Mouse (Mus musculus): Measurements from ENCODE around the gene Pabpc4. TPM values are rescaled to one million over a fixed set of nuclear protein-coding genes. Genes with fewer than 3 reads are reported as not detected.
"Not testable (repeated sequence)": the region's sequence is repeated elsewhere in the genome, so short reads cannot be mapped to it uniquely, and the experiment has no call there.

Pabpc4 gene
- polyA plus RNA-seq, 1 experiment from 2014 or later, result 28.3 TPM

DNA sequence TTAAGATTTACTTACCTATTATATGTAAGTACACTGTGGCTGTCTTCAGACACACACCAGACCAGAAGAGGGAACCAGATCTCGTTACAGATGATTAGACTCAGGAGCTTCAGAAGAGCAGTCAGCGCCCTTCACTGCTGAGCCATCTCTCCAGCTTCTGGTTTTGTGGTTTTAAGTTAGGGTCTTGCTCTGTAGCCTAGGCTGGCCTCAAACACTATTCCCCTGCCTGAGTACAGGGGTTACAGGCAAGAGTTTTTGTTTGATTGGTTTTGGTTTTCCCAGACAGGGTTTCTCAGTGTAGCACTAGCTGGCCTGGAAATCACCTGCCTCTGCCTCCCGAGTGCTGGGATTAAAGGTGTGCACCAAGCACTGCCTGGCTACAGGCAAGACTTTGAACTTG is 30.2 kb downstream of the Pabpc4 start:
- Histone ChIP-seq H3K27ac (replicated peaks) (no peak overlapping the region), H3K4me1 (no peaks in the 10 kb centered on the region), H3K4me3 (replicated peaks) (no peak overlapping the region), H3K9me3 (replicated peaks) (no peaks in the 10 kb centered on the region), H3K4me2 (no peak overlapping the region), H3K27me3 (replicated peaks) (no peaks in the 10 kb centered on the region), H3K9ac (replicated peaks) (no peak overlapping the region), H3K36me3 (peaks cover 89% of the 10 kb centered on the region)
- 90% methylated on average over 3 of the region's 3 CpGs for WGBS
- ATAC-seq (ENCODE audit: low FRiP score), result no peak

DNA sequence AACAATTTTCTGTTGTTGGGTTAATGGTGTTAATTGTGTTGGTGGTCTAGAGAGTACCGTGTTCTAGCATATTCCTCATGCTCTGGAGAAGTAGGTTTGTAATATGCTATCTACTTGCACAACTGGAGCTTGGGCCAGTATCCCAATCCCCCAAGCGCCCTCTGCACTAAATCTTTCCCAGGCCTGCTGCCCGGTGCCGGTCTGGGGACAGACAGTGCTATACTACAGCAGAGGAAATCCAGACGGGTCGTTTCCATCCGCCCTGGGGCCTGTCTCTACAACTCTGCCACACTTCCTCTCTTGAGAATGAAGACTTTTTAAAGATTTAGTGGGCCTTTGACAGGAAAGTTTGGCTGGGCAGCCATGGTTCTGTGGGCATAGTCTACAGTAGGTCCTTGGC is 30.8 kb downstream of the Pabpc4 start:
- no peaks in the 10 kb centered on the region for H3K9me3 ChIP-seq (replicated peaks)
- WGBS, result 90% methylated on average over 7 of the region's 7 CpGs
- H3K9ac ChIP-seq (replicated peaks), result no peak overlapping the region
- H3K27me3 ChIP-seq (replicated peaks), result no peaks in the 10 kb centered on the region
- no peaks in the 10 kb centered on the region for H3K4me1 ChIP-seq
- no peak overlapping the region for H3K27ac ChIP-seq (replicated peaks)
- peaks cover 88% of the 10 kb centered on the region for H3K36me3 ChIP-seq
- no peak for ATAC-seq (ENCODE audit: low FRiP score)
- H3K4me2 ChIP-seq, result no peak overlapping the region
- no peak overlapping the region for H3K4me3 ChIP-seq (replicated peaks)

DNA sequence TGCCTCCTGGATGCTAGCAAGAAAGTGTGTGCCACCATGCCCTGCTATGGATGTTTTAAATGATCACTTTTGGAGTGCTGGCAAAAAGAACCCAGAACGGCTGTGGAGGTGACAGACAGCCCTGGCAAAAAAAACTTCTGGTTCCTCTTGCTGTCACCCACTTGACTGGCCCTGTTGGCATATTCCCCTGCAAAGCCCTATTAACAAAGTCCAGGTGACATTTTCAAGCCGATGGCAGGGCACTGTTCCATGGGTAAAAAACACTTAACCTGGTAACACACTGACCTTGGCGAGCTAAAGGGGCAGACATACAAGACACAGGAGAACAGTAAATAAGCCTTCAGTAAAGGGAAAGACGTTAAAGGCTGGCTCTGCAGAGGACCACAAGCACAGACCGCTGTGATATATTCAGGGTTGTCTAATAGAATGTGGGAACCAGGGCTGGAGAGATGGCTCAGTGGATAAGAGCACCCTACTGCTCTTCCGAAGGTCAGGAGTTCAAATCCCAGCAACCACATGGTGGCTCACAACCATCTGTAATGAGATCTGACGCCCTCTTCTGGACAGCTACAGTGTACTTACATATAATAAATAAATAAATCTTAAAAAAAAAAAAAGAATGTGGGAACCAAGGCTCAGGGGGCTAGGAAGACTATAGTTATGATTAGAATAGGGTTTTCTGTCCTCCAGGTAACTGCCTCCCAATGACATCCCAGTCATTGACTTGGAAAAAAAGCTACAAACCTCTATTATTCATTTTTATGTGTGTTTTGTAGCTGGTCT is 31.7 kb downstream of the Pabpc4 start:
- ATAC-seq (ENCODE audit: low FRiP score), result no peak
- Histone ChIP-seq H3K4me2 (no peak overlapping the region), H3K4me1 (no peaks in the 10 kb centered on the region), H3K4me3 (replicated peaks) (no peak overlapping the region), H3K27me3 (replicated peaks) (no peaks in the 10 kb centered on the region), H3K27ac (replicated peaks) (no peak overlapping the region), H3K9me3 (replicated peaks) (no peaks in the 10 kb centered on the region), H3K36me3 (peaks cover 85% of the 10 kb centered on the region), H3K9ac (replicated peaks) (no peak overlapping the region)
- WGBS, result 80% methylated on average over 7 of the region's 7 CpGs

DNA sequence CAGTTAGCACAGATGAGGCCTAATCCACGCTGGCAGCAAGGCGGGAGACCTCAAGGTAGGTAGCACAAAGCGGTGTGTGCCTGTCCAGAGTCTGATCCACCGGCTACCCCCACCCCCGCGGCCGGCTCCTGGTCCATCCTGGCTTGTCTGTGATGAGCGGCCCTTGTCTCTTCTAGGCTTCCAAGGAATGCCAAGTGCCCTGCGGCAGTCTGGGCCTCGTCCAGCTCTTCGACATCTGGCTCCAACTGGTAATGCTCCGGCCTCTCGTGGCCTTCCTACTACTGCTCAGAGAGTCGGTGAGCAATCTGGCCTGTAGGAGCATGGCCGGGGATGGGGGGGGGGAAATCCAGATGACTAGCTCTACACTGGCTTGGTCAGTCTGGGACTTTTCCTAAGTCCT is 32.9 kb downstream of the Pabpc4 start:
- peaks cover 85% of the 10 kb centered on the region for H3K36me3 ChIP-seq
- not testable (repeated sequence) for ATAC-seq (ENCODE audit: low FRiP score); H3K27me3 ChIP-seq (replicated peaks); H3K4me1 ChIP-seq; H3K9ac ChIP-seq (replicated peaks); H3K27ac ChIP-seq (replicated peaks); H3K9me3 ChIP-seq (replicated peaks); H3K4me2 ChIP-seq; H3K4me3 ChIP-seq (replicated peaks)
- 88% methylated on average over 15 of the region's 15 CpGs for WGBS

DNA sequence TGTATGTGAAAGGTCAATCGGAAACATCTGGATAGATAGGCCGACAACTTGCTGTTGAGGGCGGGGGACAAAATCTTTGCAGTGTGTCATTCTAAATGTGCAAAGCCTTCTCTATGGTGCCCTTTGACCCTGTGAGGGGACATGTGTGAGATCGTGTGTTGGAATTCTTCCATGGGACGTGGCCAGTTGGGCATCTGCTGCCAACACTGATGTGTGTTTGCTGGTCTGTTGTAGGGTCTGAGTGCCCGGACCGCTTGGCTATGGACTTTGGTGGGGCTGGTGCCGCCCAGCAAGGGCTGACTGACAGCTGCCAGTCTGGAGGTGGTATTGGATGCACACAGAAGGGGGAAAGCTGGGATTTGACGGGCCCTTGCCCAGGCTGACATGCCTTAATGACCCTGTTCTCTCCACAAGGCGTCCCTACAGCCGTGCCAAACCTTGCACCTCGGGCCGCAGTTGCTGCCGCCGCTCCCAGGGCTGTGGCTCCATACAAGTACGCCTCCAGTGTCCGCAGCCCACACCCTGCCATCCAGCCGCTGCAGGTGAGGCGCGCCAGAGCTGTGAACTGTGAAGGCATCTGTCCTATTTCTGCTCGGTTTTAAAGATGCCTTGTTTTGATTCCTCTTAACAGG is 33.5 kb downstream of the Pabpc4 start:
- Histone ChIP-seq H3K36me3 (peaks cover 88% of the 10 kb centered on the region), H3K27me3 (replicated peaks) (no peaks in the 10 kb centered on the region), H3K27ac (replicated peaks) (no peak overlapping the region), H3K9ac (replicated peaks) (no peak overlapping the region), H3K4me2 (no peak overlapping the region), H3K9me3 (replicated peaks) (no peaks in the 10 kb centered on the region), H3K4me1 (no peaks in the 10 kb centered on the region), H3K4me3 (replicated peaks) (no peak overlapping the region)
- no peak for ATAC-seq (ENCODE audit: low FRiP score)
- 95% methylated on average over 21 of the region's 21 CpGs for WGBS

DNA sequence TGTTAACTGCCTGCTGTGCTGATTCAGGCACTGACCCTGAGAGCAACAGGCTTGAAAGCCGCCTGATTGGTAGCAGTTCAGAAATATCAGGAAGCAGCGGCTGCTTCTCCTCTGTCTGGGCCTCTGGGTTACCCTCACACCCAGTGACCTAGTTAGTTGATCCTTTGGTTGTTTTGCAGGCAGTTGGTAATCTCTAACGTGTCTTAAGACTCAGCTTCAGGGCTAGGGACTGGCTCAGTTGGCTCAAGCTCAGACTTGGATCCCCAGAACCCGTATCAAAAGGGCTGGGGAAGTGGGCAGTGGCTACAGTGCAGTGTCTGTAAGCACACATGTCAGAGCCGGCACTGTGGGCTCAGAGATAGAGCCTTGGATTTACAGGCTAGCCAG is 34.0 kb downstream of the Pabpc4 start:
- H3K27ac ChIP-seq (replicated peaks), result no peak overlapping the region
- no peak overlapping the region for H3K4me3 ChIP-seq (replicated peaks)
- no peak for ATAC-seq (ENCODE audit: low FRiP score)
- no peak overlapping the region for H3K4me2 ChIP-seq
- H3K9ac ChIP-seq (replicated peaks), result no peak overlapping the region
- H3K9me3 ChIP-seq (replicated peaks), result no peaks in the 10 kb centered on the region
- peaks cover 83% of the 10 kb centered on the region for H3K36me3 ChIP-seq
- H3K4me1 ChIP-seq, result no peaks in the 10 kb centered on the region
- WGBS, result 96% methylated on average over 5 of the region's 5 CpGs
- no peaks in the 10 kb centered on the region for H3K27me3 ChIP-seq (replicated peaks)

DNA sequence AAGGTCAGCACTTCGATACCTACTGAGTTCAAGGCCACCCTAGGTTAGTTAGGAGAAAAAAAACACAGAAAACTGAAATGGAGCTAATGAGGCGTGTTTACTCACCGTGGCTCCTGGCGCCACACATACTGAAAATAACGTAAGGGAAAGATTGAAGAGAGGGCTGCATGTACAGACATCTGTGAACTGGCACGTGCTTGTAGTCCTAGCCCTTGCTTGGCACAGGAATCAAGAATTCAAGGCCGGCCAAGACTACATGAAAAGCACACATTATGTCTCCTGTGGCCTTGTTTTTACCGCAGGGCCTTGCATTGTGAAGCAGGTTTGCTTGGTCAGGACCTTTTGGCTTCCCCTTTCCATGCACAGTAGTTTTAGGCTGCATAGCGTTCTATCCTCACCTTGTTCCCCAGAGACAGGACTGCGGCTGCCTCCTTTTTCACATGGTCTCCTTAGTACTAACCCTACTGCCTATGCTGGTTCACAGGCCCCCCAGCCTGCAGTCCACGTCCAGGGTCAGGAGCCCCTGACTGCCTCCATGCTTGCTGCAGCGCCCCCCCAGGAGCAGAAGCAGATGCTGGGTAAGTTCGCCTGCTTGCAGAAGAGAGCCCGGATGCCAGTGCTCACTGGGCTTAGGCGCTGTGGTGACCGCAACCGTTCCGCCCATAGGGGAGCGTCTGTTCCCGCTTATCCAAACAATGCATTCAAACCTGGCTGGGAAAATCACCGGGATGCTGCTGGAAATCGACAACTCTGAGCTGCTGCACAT is 35.2 kb downstream of the Pabpc4 start:
- H3K9me3 ChIP-seq (replicated peaks), result no peaks in the 10 kb centered on the region
- WGBS, result 93% methylated on average over 22 of the region's 22 CpGs
- peaks cover 78% of the 10 kb centered on the region for H3K36me3 ChIP-seq
- no peak overlapping the region for H3K4me2 ChIP-seq
- ATAC-seq (ENCODE audit: low FRiP score), result no peak
- no peak overlapping the region for H3K4me3 ChIP-seq (replicated peaks)
- H3K27me3 ChIP-seq (replicated peaks), result no peaks in the 10 kb centered on the region
- H3K9ac ChIP-seq (replicated peaks), result no peak overlapping the region
- H3K4me1 ChIP-seq, result no peaks in the 10 kb centered on the region
- H3K27ac ChIP-seq (replicated peaks), result no peak overlapping the region

DNA sequence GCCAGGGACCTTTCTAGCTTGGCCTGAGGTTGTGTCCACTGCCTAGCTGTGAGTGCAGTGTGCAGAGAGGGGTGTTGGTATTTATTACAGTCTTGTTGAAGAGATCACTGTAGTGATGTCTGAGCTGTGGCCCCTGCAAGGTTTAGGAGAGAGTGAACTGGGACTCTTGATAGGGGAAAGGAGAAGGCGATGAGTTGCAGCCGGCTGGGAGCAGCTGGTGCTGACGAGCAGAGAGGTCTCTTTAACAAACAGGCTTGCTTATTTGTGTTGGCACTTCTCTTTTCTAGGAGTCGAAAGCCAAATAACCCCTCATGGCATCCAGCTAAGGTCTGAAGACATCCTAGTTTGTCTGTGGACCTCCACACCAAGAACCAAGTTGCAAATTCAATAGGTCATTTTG is 36.1 kb downstream of the Pabpc4 start:
- H3K36me3 ChIP-seq, result peaks cover 78% of the 10 kb centered on the region
- WGBS, result 88% methylated on average over 4 of the region's 4 CpGs
- H3K27ac ChIP-seq (replicated peaks), result no peak overlapping the region
- H3K4me1 ChIP-seq, result no peaks in the 10 kb centered on the region
- no peaks in the 10 kb centered on the region for H3K27me3 ChIP-seq (replicated peaks)
- H3K9ac ChIP-seq (replicated peaks), result no peak overlapping the region
- no peak overlapping the region for H3K4me2 ChIP-seq
- no peak for ATAC-seq (ENCODE audit: low FRiP score)
- no peak overlapping the region for H3K4me3 ChIP-seq (replicated peaks)
- no peaks in the 10 kb centered on the region for H3K9me3 ChIP-seq (replicated peaks)

DNA sequence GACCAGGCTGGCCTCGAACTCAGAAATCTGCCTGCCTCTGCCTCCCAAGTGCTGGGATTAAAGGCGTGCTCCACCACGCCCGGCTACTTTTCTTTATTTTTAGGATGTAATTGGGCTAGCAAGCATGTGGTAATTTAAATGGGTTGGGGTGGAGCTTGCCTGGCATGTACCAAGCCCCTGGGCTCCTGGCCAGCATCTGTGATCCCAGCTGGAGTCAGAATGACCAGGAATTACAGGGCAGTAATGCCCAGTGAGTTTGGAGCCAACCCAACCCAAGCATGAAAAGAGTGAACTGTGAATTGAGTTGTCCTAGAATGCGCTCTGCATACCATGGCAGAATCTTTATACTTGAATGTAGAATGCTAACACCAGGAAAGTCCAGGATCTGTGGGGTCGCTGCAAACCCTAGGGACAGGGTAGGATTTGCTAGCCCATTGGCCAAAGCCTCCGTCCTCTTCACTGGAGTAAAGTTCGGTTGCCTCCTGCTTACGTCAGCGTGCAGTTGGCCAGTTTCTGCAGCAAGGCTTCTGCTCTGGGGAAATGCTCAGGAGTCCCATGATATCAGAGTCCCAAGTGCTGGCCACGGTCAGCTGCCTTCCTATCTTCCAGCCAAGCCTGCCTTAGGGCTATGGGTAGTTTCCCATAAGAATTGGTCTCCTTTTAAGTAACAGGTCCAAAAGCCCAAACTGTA is 37.0 kb downstream of the Pabpc4 start:
- ATAC-seq (ENCODE audit: low FRiP score), result no peak
- Histone ChIP-seq H3K9me3 (replicated peaks) (no peaks in the 10 kb centered on the region), H3K36me3 (peaks cover 80% of the 10 kb centered on the region), H3K27me3 (replicated peaks) (no peaks in the 10 kb centered on the region), H3K4me3 (replicated peaks) (no peak overlapping the region), H3K27ac (replicated peaks) (no peak overlapping the region), H3K4me1 (no peaks in the 10 kb centered on the region), H3K4me2 (no peak overlapping the region), H3K9ac (replicated peaks) (no peak overlapping the region)
- WGBS, result 90% methylated on average over 11 of the region's 11 CpGs

DNA sequence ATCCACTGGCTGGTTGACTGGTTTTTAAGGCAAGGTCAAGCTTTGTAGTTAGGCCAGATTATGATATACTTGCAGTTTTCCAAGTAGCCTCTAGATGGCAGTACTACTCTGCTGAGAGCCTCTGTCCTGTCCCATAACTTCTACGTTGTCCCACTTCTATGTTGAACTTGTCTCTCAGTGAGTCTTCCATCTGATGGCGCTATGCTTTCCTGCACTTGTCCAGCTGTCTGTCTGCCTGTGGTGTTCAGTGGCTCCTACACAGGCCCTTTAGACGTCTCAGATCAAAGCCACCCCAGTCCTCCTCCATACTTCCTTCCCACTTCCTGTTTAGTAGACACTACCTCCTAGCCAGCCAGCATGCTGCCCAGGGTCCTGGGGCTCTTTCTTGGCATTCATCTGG is 43.6 kb downstream of the Pabpc4 start:
- no peak overlapping the region for H3K9ac ChIP-seq (replicated peaks)
- no peak overlapping the region for H3K4me2 ChIP-seq
- H3K9me3 ChIP-seq (replicated peaks), result no peaks in the 10 kb centered on the region
- H3K27ac ChIP-seq (replicated peaks), result no peak overlapping the region
- no peaks in the 10 kb centered on the region for H3K4me1 ChIP-seq
- peaks cover 26% of the 10 kb centered on the region for H3K36me3 ChIP-seq
- H3K27me3 ChIP-seq (replicated peaks), result no peaks in the 10 kb centered on the region
- no peak overlapping the region for H3K4me3 ChIP-seq (replicated peaks)
- ATAC-seq (ENCODE audit: low FRiP score), result no peak
- 29% methylated on average over 3 of the region's 3 CpGs for WGBS

DNA sequence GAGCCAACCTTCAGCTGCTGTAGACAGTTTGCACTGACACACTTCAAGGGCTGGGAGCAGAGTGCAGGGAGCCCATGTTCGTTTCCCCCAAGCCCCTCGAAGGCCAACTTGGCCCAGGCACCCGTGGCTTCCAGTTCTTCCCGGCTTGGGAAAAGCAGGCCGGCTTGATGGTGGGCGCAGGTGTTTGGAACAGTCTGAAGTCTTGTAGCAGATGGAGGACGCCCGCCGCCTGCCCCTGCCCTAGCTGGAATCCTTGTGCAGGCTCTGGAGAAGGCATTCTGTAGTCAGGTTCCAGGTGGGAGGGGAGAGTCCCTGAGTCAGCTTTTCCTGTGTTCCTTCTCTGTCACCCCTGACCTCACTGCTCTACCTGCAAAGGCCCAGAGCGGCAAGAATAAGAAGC is 44.8 kb downstream of the Pabpc4 start:
- H3K27ac ChIP-seq (replicated peaks), result no peak overlapping the region
- no peak overlapping the region for H3K4me3 ChIP-seq (replicated peaks)
- no peak for ATAC-seq (ENCODE audit: low FRiP score)
- WGBS, result 92% methylated on average over 10 of the region's 10 CpGs
- no peaks in the 10 kb centered on the region for H3K4me1 ChIP-seq
- H3K4me2 ChIP-seq, result no peak overlapping the region
- peaks cover 23% of the 10 kb centered on the region for H3K36me3 ChIP-seq
- H3K27me3 ChIP-seq (replicated peaks), result no peaks in the 10 kb centered on the region
- no peak overlapping the region for H3K9ac ChIP-seq (replicated peaks)
- H3K9me3 ChIP-seq (replicated peaks), result no peaks in the 10 kb centered on the region

Measured in neural tube, embryonic 15.5 days (tissue).